Mouse (Mus musculus) WW6 (cell line): ENCODE results near the gene Ankrd55.

Source experiments
- DNase-seq: peaks from one replicate; pipeline ENCODE4 v3.0.0-alpha.2; 2013; ENCODE audit warnings: low read depth, low spot score

Gene Ankrd55

GRCm38 (mm10) chr13:112378782-112379305 is 90.6 kb downstream of the Ankrd55 start:
- DNase-seq: no peak

GRCm38 (mm10) chr13:112381476-112381875 is 93.2 kb downstream of the Ankrd55 start:
- no peak for DNase-seq

GRCm38 (mm10) chr13:112382457-112382856 is 94.2 kb downstream of the Ankrd55 start:
- DNase-seq: no peak

- DNase-seq: no peak
These were observed 94.7 kb downstream of the Ankrd55 start for GRCm38 (mm10) chr13:112382956-112383355.

- DNase-seq: no peak
These were observed 95.8 kb downstream of the Ankrd55 start for GRCm38 (mm10) chr13:112383941-112384659.

- no peak for DNase-seq
These were observed 96.8 kb downstream of the Ankrd55 start for GRCm38 (mm10) chr13:112385040-112385439.

- no peak for DNase-seq
These were observed 98.3 kb downstream of the Ankrd55 start for GRCm38 (mm10) chr13:112386494-112387075.

GRCm38 (mm10) chr13:112387279-112387678 is 99.0 kb downstream of the Ankrd55 start:
- no peak for DNase-seq

GRCm38 (mm10) chr13:112388176-112388575 is 99.9 kb downstream of the Ankrd55 start:
- no peak for DNase-seq

GRCm38 (mm10) chr13:112390206-112390605 is 102.0 kb downstream of the Ankrd55 start:
- no peak for DNase-seq

GRCm38 (mm10) chr13:112391354-112391753 is 103.1 kb downstream of the Ankrd55 start:
- no peak for DNase-seq

- no peak for DNase-seq
These were observed 105.1 kb downstream of the Ankrd55 start for GRCm38 (mm10) chr13:112393356-112393755.

GRCm38 (mm10) chr13:112394271-112394670 is 106.0 kb downstream of the Ankrd55 start:
- DNase-seq: no peak

- DNase-seq: no peak
These were observed 116.5 kb downstream of the Ankrd55 start for GRCm38 (mm10) chr13:112404723-112405122.

- no peak for DNase-seq
These were observed 116.9 kb downstream of the Ankrd55 start for GRCm38 (mm10) chr13:112405184-112405583.

GRCm38 (mm10) chr13:112406618-112407017 is 118.4 kb downstream of the Ankrd55 start:
- no peak for DNase-seq

- no peak for DNase-seq
These were observed 119.0 kb downstream of the Ankrd55 start for GRCm38 (mm10) chr13:112407181-112407700.

GRCm38 (mm10) chr13:112407776-112408490 is 119.7 kb downstream of the Ankrd55 start:
- no peak for DNase-seq

GRCm38 (mm10) chr13:112408701-112409100 is 120.5 kb downstream of the Ankrd55 start:
- no peak for DNase-seq

GRCm38 (mm10) chr13:112409331-112409730 is 121.1 kb downstream of the Ankrd55 start:
- DNase-seq: no peak

- DNase-seq: no peak
These were observed 121.6 kb downstream of the Ankrd55 start for GRCm38 (mm10) chr13:112409851-112410250.

- DNase-seq: no peak
These were observed 122.2 kb downstream of the Ankrd55 start for GRCm38 (mm10) chr13:112410461-112410860.
